Mouse (Mus musculus): ENCODE results near the gene Olfr804. TPM values are rescaled to one million over a fixed set of nuclear protein-coding genes. Genes with fewer than 3 reads are reported as not detected.

Gene Olfr804
- not detected for total RNA-seq (2021)
- long read RNA-seq, experiment 1, result 0 reads
- long read RNA-seq, experiment 2, result 0 reads

GRCm38 (mm10) chr10:129702910-129703309, at the start of gene Olfr804:
Olfr804 (plus strand) TSS chr10:129703210.
- DNase-seq, result no peak

GRCm38 (mm10) chr10:129657394-129657793, 45.6 kb upstream of the Olfr804 start, which contains the start of gene Olfr800:
Olfr800 (plus strand) TSS chr10:129657694.
- DNase-seq, result no peak

- DNase-seq, result no peak
Observed at GRCm38 (mm10) chr10:129673765-129674164, 29.2 kb upstream of the Olfr804 start, which contains the start of gene Olfr801. Olfr801 (minus strand) TSS chr10:129673865.

- DNase-seq, result no peak
Observed at GRCm38 (mm10) chr10:129688069-129688468, 14.9 kb upstream of the Olfr804 start, which contains the start of gene Olfr802. Olfr802 (minus strand) TSS chr10:129688169.

GRCm38 (mm10) chr10:129694186-129694585, 8.8 kb upstream of the Olfr804 start, which contains the start of gene Olfr803:
Olfr803 (minus strand) TSS chr10:129694286.
- DNase-seq, result no peak

GRCm38 (mm10) chr10:129729275-129729674, 26.3 kb downstream of the Olfr804 start, which contains the start of gene Olfr805:
Olfr805 (minus strand) TSS chr10:129729375.
- DNase-seq, result no peak

- DNase-seq, result no peak
Observed at GRCm38 (mm10) chr10:129741821-129742220, 38.8 kb downstream of the Olfr804 start, which contains the start of gene Olfr806. Olfr806 (minus strand) TSS chr10:129741921.

GRCm38 (mm10) chr10:129757693-129758092, 54.7 kb downstream of the Olfr804 start, which contains the start of gene Olfr807:
Olfr807 (minus strand) TSS chr10:129757793.
- no peak for DNase-seq

Small RNA genes lying within 50 kb of the gene (microRNA-seq; reads per million reads assigned to microRNA genes)
- gene Gm24485, result not detected

Other genes starting within 250 kb of the Olfr804 start
- gene Olfr787, start 241.3 kb upstream of the Olfr804 start, total RNA-seq (2021), result not detected
- not detected for gene Olfr788, start 232.2 kb upstream of the Olfr804 start, total RNA-seq (2021)
- gene Olfr789, start 218.5 kb upstream of the Olfr804 start, total RNA-seq (2021), result not detected
- not detected for gene Olfr790, start 204.7 kb upstream of the Olfr804 start, total RNA-seq (2021)
- not detected for gene Olfr791, start 181.4 kb upstream of the Olfr804 start, total RNA-seq (2021)
- not detected for gene Olfr792, start 164.0 kb upstream of the Olfr804 start, total RNA-seq (2021)
- not detected for gene Olfr794, start 135.6 kb upstream of the Olfr804 start, total RNA-seq (2021)
- not detected for gene Olfr796, start 90.6 kb upstream of the Olfr804 start, total RNA-seq (2021)
- not detected for gene Olfr798, start 75.3 kb upstream of the Olfr804 start, total RNA-seq (2021)
- not detected for gene Olfr799, start 65.7 kb upstream of the Olfr804 start, total RNA-seq (2021)
- gene Olfr800, start 45.5 kb upstream of the Olfr804 start, total RNA-seq (2021), result not detected
- not detected for gene Olfr801, start 29.3 kb upstream of the Olfr804 start, total RNA-seq (2021)
- not detected for gene Olfr802, start 15.0 kb upstream of the Olfr804 start, total RNA-seq (2021)
- gene Olfr803, start 8.9 kb upstream of the Olfr804 start, total RNA-seq (2021), result not detected
- gene Olfr805, start 26.2 kb downstream of the Olfr804 start, total RNA-seq (2021), result not detected
- gene Olfr806, start 38.7 kb downstream of the Olfr804 start, total RNA-seq (2021), result not detected
- gene Olfr807, start 54.6 kb downstream of the Olfr804 start, total RNA-seq (2021), result not detected
- gene Olfr808, start 62.3 kb downstream of the Olfr804 start, total RNA-seq (2021), result not detected
- not detected for gene Olfr809, start 71.4 kb downstream of the Olfr804 start, total RNA-seq (2021)
- not detected for gene Olfr810, start 91.7 kb downstream of the Olfr804 start, total RNA-seq (2021)
- not detected for gene Olfr811, start 101.2 kb downstream of the Olfr804 start, total RNA-seq (2021)
- gene Olfr812, start 142.9 kb downstream of the Olfr804 start, total RNA-seq (2021), result not detected
- gene Olfr813, start 152.2 kb downstream of the Olfr804 start, total RNA-seq (2021), result not detected
- not detected for gene Olfr814, start 176.6 kb downstream of the Olfr804 start, total RNA-seq (2021)
- not detected for gene Olfr815, start 202.7 kb downstream of the Olfr804 start, total RNA-seq (2021)
- not detected for gene Olfr816, start 212.4 kb downstream of the Olfr804 start, total RNA-seq (2021)
- gene Olfr818, start 245.9 kb downstream of the Olfr804 start, total RNA-seq (2021), result not detected

Data from adrenal gland, postnatal 10 days (tissue).